Mouse (Mus musculus) midbrain, embryonic 13.5 days (tissue): ENCODE results near the gene Hspa12b. TPM values are rescaled to one million over a fixed set of nuclear protein-coding genes. Genes with fewer than 3 reads are reported as not detected.

ENCODE experiments used
- ATAC-seq: fragments of 200-750 bp; cut with Nextera tagmentation; 2 replicates; pipeline ENCODE4 v1.8.0; 2017; ENCODE audit warnings: mild to moderate bottlenecking, moderate TSS enrichment, moderate library complexity
- H3K27ac ChIP-seq: fragments of 300-500 bp; sonication (generic); 2 replicates; pipeline ENCODE4 v1.5.1; 2015; ENCODE audit warnings: inconsistent platforms, mild to moderate bottlenecking, moderate library complexity
- H3K27me3 ChIP-seq: fragments of 300-500 bp; sonication (generic); 2 replicates; pipeline ENCODE4 v1.6.1; 2015; ENCODE audit warnings: mild to moderate bottlenecking, inconsistent platforms
- H3K36me3 ChIP-seq: fragments of 300-500 bp; sonication (generic); 2 replicates; pipeline ENCODE4 v1.6.1; 2015; ENCODE audit warnings: mild to moderate bottlenecking, inconsistent platforms
- H3K4me1 ChIP-seq: fragments of 300-500 bp; sonication (generic); replicated peaks from 2 replicates; pipeline ENCODE4 v1.6.1; 2015; ENCODE audit warnings: inconsistent platforms
- H3K4me2 ChIP-seq: fragments of 300-500 bp; sonication (generic); replicated peaks from 2 replicates; pipeline ENCODE4 v1.6.1; 2015; ENCODE audit warnings: moderate library complexity, mild to moderate bottlenecking, inconsistent platforms
- H3K4me3 ChIP-seq: fragments of 300-500 bp; sonication (generic); replicated peaks from 2 replicates; pipeline ENCODE4 v1.5.1; 2015; ENCODE audit warnings: mild to moderate bottlenecking, inconsistent platforms
- H3K9ac ChIP-seq: fragments of 300-500 bp; sonication (generic); replicated peaks from 2 replicates; pipeline ENCODE4 v1.6.1; 2015; ENCODE audit warnings: mild to moderate bottlenecking, inconsistent platforms
- H3K9me3 ChIP-seq: fragments of 300-500 bp; sonication (generic); 2 replicates; pipeline ENCODE4 v1.6.1; 2016; ENCODE audit warnings: mild to moderate bottlenecking, inconsistent platforms
- whole genome bisulfite sequencing: fragments of 180-500 bp; shearing (Covaris S2); methylation state at CpG from one replicate; pipeline ENCODE4 v1.1.7; 2015; 5-methylcytosine and 5-hydroxymethylcytosine counted together
- polyA plus RNA-seq: library from polyadenylated mRNA; unstranded; fragments of >200 nt; fragmentation: Nextera tagmentation; extraction: Ambion mirVana; gene quantifications from 2 replicates; pipeline ENCODE4 v1.2.1, GENCODE M21; 2015

Hspa12b gene
- polyA plus RNA-seq, 1 experiment from 2014 or later, result 4.0 TPM

- no peak overlapping the region for H3K4me3 ChIP-seq
- H3K9ac ChIP-seq, result peak overlapping the region; percentile 17; the same call in 1 of the 2 replicates
- H3K27me3 ChIP-seq, result peaks cover 3% of the 10 kb centered on the region; the same call in 1 of the 2 replicates
- no peak for ATAC-seq
- H3K27ac ChIP-seq, result peak overlapping the region; percentile 78
- 43% methylated on average over 5 of the region's 5 CpGs for WGBS
- H3K4me1 ChIP-seq, result peaks cover 52% of the 10 kb centered on the region
- peaks cover 23% of the 10 kb centered on the region for H3K36me3 ChIP-seq
- peak overlapping the region; percentile 35 for H3K4me2 ChIP-seq
- H3K9me3 ChIP-seq, result no peaks in the 10 kb centered on the region
Measured at GRCm38 (mm10) chr2:131189521-131190309, 62.6 kb downstream of the Hspa12b start.

GRCm38 (mm10) chr2:131190344-131191004 lies 63.4 kb downstream of the Hspa12b start:
- peak overlapping the region; percentile 78 for H3K27ac ChIP-seq
- H3K4me2 ChIP-seq, result peak overlapping the region; percentile 35; the same call in 1 of the 2 replicates
- H3K27me3 ChIP-seq, result peaks cover 3% of the 10 kb centered on the region; the same call in 1 of the 2 replicates
- H3K4me3 ChIP-seq, result no peak overlapping the region
- H3K4me1 ChIP-seq, result peaks cover 52% of the 10 kb centered on the region
- peaks cover 31% of the 10 kb centered on the region for H3K36me3 ChIP-seq
- ATAC-seq, result peak; percentile 61
- WGBS, result 5% methylated on average over 10 of the region's 10 CpGs
- no peak overlapping the region for H3K9ac ChIP-seq
- H3K9me3 ChIP-seq, result no peaks in the 10 kb centered on the region

GRCm38 (mm10) chr2:131191005-131191390 lies 63.9 kb downstream of the Hspa12b start:
- Histone ChIP-seq H3K4me2 (no peak overlapping the region), H3K9me3 (no peaks in the 10 kb centered on the region), H3K36me3 (peaks cover 31% of the 10 kb centered on the region), H3K4me3 (no peak overlapping the region), H3K4me1 (peaks cover 52% of the 10 kb centered on the region), H3K27ac (peak overlapping the region; percentile 78), H3K27me3 (no peaks in the 10 kb centered on the region), H3K9ac (no peak overlapping the region)
- no peak for ATAC-seq
- WGBS, result 54% methylated on average over 7 of the region's 7 CpGs

Other genes starting within 250 kb of the Hspa12b start
- gene 4930402H24Rik, start 220.9 kb upstream of the Hspa12b start, polyA plus RNA-seq, result 109 and 112 TPM in 2 replicates
- gene Atrn, start 220.8 kb upstream of the Hspa12b start, polyA plus RNA-seq, result 11.9 and 12.9 TPM in 2 replicates
- gene Gfra4, start 84.2 kb upstream of the Hspa12b start, polyA plus RNA-seq, result 14.1 and 15.2 TPM in 2 replicates
- 0.38 and 0.81 TPM in 2 replicates for gene Adam33, start 63.5 kb upstream of the Hspa12b start, polyA plus RNA-seq
- 0.06 and 0.17 TPM in 2 replicates for gene Siglec1, start 40.5 kb upstream of the Hspa12b start, polyA plus RNA-seq
- not detected in 2 replicates for gene Gm11037, start 6.2 kb downstream of the Hspa12b start, polyA plus RNA-seq
- 89.6 and 92.2 TPM in 2 replicates for gene 1700037H04Rik, start 32.8 kb downstream of the Hspa12b start, polyA plus RNA-seq
- 13.3 and 15.0 TPM in 2 replicates for gene Cenpb, start 52.8 kb downstream of the Hspa12b start, polyA plus RNA-seq
- 50.6 and 59.3 TPM in 2 replicates for gene Cdc25b, start 59.7 kb downstream of the Hspa12b start, polyA plus RNA-seq
- 10.8 and 11.5 TPM in 2 replicates for gene Spef1, start 60.0 kb downstream of the Hspa12b start, polyA plus RNA-seq
- 32.7 and 33.4 TPM in 2 replicates for gene Ap5s1, start 79.8 kb downstream of the Hspa12b start, polyA plus RNA-seq
- 6.6 and 8.6 TPM in 2 replicates for gene Mavs, start 106.8 kb downstream of the Hspa12b start, polyA plus RNA-seq
- gene Pank2, start 135.2 kb downstream of the Hspa12b start, polyA plus RNA-seq, result 29.2 and 33.9 TPM in 2 replicates
- 23.1 and 23.6 TPM in 2 replicates for gene Rnf24, start 225.6 kb downstream of the Hspa12b start, polyA plus RNA-seq